Mouse (Mus musculus): ENCODE results near the gene Prune2. TPM values are rescaled to one million over a fixed set of nuclear protein-coding genes. Genes with fewer than 3 reads are reported as not detected.
A peak's percentile ranks its signal among the peaks of the same experiment; 100 is the strongest.

The Prune2 gene
- polyA plus RNA-seq, 1 experiment from 2014 or later: 8.4 TPM

DNA sequence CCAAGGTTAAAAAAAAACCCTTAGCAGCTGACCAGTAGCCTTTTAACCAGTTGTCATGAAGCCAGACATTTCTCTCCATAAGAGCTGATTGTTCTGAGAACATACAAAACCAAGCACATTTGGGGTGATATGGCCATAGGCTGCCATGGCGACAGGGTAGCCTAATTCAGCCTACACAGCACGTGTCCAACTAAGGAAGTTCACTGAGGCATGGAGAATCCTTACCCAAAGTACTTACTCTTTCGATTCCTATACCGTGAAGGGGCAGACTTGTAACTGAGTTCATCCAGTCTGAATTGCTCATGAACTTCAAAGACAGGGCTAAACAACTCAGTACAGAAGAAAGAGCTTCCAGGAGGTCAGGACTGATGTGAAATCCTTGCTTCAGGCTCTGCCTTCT, 299.6 kb downstream of the Prune2 start:
- 0 out of 2 replicates have a peak, but pooled peaks cover 3% of the 10 kb centered on the region for H3K4me1 ChIP-seq (replicated peaks)
- 23% methylated on average over 4 of the region's 4 CpGs for WGBS
- no peak; the same call in 1 of the 2 replicates for ATAC-seq (ENCODE audit: low read depth)
- no peak overlapping the region for H3K27ac ChIP-seq (replicated peaks)
- H3K9me3 ChIP-seq: no peaks in the 10 kb centered on the region
- H3K36me3 ChIP-seq: no peaks in the 10 kb centered on the region
- no peak overlapping the region for H3K9ac ChIP-seq
- H3K4me2 ChIP-seq: no peak overlapping the region
- no peaks in the 10 kb centered on the region for H3K27me3 ChIP-seq
- no peak overlapping the region for H3K4me3 ChIP-seq

DNA sequence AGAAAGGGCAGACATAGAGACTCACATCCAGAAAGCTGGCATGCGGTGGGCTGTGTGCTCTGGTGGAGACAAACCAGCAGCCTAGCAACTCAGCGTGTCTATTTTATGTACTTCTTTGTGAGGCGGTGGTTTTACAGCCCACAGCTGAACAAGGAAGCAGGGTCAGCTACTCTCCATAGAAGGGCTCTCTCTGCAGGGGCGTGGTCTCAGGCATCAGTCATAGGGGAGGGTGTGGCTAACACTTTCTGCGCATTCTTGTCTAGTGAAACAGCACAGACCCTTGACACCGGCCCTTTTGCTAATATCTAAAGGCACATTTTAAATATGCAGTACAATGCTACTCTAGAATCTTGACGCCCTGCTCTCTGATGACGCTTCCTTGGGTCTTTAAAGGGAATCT, 300.5 kb downstream of the Prune2 start:
- no peak for ATAC-seq (ENCODE audit: low read depth)
- Histone ChIP-seq H3K4me3 (no peak overlapping the region), H3K9me3 (no peaks in the 10 kb centered on the region), H3K27me3 (no peaks in the 10 kb centered on the region), H3K4me2 (no peak overlapping the region), H3K9ac (no peak overlapping the region), H3K27ac (replicated peaks) (no peak overlapping the region), H3K4me1 (replicated peaks) (0 out of 2 replicates have a peak, but pooled peaks cover 3% of the 10 kb centered on the region), H3K36me3 (no peaks in the 10 kb centered on the region)
- 50% methylated on average over 8 of the region's 8 CpGs for WGBS

DNA sequence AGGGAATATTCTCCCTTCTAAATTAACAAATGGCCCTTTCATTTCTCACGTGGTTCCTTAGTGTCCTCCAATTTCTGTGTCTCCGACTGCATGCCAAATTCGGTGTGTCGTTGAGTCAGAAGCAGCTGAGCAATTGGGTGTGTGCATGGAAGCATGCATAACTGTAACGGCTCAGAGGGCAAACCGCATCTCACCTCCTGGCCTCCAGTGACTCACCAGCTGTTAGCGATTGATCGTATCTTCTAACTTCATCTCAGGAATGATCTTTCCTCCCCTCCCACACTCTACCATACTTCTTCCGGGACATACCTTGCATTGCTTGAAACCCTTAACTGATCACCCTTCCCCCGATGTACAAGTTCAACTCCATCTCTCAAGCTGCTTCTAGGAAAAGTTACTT, 300.9 kb downstream of the Prune2 start:
- no peak for ATAC-seq (ENCODE audit: low read depth)
- no peaks in the 10 kb centered on the region for H3K27me3 ChIP-seq
- H3K9ac ChIP-seq: no peak overlapping the region
- H3K9me3 ChIP-seq: no peaks in the 10 kb centered on the region
- H3K27ac ChIP-seq (replicated peaks): no peak overlapping the region
- H3K4me2 ChIP-seq: no peak overlapping the region
- 76% methylated on average over 10 of the region's 10 CpGs for WGBS
- no peaks in the 10 kb centered on the region for H3K36me3 ChIP-seq
- H3K4me1 ChIP-seq (replicated peaks): 0 out of 2 replicates have a peak, but pooled peaks cover 3% of the 10 kb centered on the region
- no peak overlapping the region for H3K4me3 ChIP-seq

DNA sequence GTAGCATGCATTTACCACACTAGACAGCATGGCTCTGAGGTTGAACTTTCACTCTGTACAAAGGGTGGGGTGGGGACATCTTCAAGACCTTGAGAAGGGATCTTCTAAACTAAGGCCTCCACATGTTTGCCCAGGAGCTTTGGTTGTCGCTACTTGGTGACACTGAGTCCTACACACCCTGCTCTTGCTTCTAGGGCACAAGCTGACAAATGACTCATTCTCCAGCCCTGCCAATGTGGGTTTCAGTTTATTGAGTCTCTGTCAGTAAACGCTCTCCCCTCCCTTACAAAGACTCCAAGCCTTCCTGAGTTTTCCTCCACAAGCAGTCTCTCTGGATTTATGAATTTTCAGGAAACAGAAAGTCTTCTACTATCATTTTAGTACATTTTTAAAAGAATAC, 307.3 kb downstream of the Prune2 start:
- no peak for ATAC-seq (ENCODE audit: low read depth)
- Histone ChIP-seq H3K4me1 (replicated peaks) (no peaks in the 10 kb centered on the region), H3K27ac (replicated peaks) (no peak overlapping the region), H3K4me2 (no peak overlapping the region), H3K9me3 (no peaks in the 10 kb centered on the region), H3K36me3 (no peaks in the 10 kb centered on the region), H3K9ac (no peak overlapping the region), H3K4me3 (no peak overlapping the region), H3K27me3 (no peaks in the 10 kb centered on the region)
- WGBS: 90% methylated on average over 2 of the region's 2 CpGs

- H3K4me3 ChIP-seq: no peak overlapping the region
- 93% methylated on average over 13 of the region's 13 CpGs for WGBS
- no peaks in the 10 kb centered on the region for H3K27me3 ChIP-seq
- no peak overlapping the region for H3K9ac ChIP-seq
- no peaks in the 10 kb centered on the region for H3K36me3 ChIP-seq
- ATAC-seq (ENCODE audit: low read depth): no peak
- H3K4me2 ChIP-seq: no peak overlapping the region
- H3K4me1 ChIP-seq (replicated peaks): no peaks in the 10 kb centered on the region
- H3K27ac ChIP-seq (replicated peaks): no peak overlapping the region
- H3K9me3 ChIP-seq: 0 out of 2 replicates have a peak, but pooled peaks cover 3% of the 10 kb centered on the region
Measured at GRCm38 (mm10) chr19:17263679-17264370, 307.9 kb downstream of the Prune2 start.

DNA sequence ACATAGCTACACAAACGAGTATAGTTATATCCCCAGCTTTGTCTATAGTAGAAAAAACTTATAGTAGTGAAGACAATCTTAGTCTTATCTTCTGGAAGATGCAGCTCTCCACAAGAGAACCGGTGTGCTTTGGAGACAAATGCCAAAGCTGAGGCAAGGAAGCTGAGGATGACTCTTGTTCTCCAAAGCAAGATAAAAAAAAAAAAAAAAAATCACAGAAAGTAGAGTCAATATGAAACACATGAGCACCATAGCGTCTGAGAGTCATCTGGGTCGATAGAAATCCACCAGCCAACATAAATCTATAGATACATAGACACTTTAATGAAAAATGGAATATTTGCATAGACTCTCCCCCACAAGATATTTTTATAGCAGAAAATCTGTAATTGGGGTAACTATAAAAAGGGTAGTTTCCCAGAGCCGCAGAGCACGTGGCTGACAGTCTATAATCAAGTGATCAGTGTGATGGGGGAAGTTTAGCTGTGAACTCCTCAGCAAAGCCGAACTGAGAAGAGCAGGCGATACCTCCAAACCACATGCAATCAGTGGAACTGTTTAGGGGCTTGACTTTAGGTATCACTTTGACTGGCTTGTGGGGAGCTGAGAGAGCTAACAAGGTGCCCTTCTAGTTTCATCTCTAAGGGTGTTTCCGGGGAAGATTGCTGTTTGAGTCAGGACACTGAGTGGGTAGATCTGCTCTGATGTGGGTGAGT, 308.7 kb downstream of the Prune2 start:
- H3K4me2 ChIP-seq: no peak overlapping the region
- 92% methylated on average over 9 of the region's 9 CpGs for WGBS
- no peak for ATAC-seq (ENCODE audit: low read depth)

GRCm38 (mm10) chr19:17268669-17269068, 312.8 kb downstream of the Prune2 start:
- H3K27ac ChIP-seq (replicated peaks): no peak overlapping the region
- peaks cover 7% of the 10 kb centered on the region; the same call in 1 of the 2 replicates for H3K4me1 ChIP-seq (replicated peaks)
- no peak for ATAC-seq (ENCODE audit: low read depth)
- H3K27me3 ChIP-seq: no peaks in the 10 kb centered on the region
- 0 out of 2 replicates have a peak, but pooled peaks cover 3% of the 10 kb centered on the region for H3K9me3 ChIP-seq
- H3K4me3 ChIP-seq: no peak overlapping the region
- WGBS: 88% methylated on average over 4 of the region's 4 CpGs
- H3K9ac ChIP-seq: no peak overlapping the region
- no peaks in the 10 kb centered on the region for H3K36me3 ChIP-seq
- no peak overlapping the region for H3K4me2 ChIP-seq

More for the DNA sequence above, 308.7 kb downstream of the Prune2 start:
- H3K9ac ChIP-seq: no peak overlapping the region
- no peaks in the 10 kb centered on the region for H3K4me1 ChIP-seq (replicated peaks)
- H3K27ac ChIP-seq (replicated peaks): no peak overlapping the region
- H3K36me3 ChIP-seq: no peaks in the 10 kb centered on the region
- H3K27me3 ChIP-seq: no peaks in the 10 kb centered on the region
- no peak overlapping the region for H3K4me3 ChIP-seq
- H3K9me3 ChIP-seq: 0 out of 2 replicates have a peak, but pooled peaks cover 3% of the 10 kb centered on the region

DNA sequence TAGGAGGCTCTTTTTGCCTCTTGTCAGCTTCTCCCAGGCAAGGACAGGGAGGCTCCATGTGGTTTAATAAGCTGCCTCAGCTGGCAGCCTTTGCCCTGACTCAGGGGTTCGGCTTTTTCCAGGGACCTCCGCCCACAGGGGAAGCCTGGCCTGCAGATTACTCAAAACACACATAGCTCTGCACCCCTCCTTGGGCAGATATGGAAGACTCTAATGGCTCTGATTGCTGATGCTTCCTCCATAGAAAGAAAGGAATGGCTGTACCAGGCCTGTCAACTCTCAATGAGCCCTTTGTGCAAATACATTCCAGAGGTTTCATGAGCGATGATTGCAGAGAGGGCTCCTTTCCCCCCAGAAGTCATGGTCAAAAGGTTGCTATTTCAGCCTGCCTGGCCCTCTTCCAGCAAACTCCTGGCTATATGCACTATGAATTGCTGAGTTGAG, 315.3 kb downstream of the Prune2 start:
- H3K27me3 ChIP-seq: no peaks in the 10 kb centered on the region
- H3K4me2 ChIP-seq: no peak overlapping the region
- 0 out of 2 replicates have a peak, but pooled peaks cover 3% of the 10 kb centered on the region for H3K9me3 ChIP-seq
- H3K4me1 ChIP-seq (replicated peaks): peaks cover 7% of the 10 kb centered on the region; the same call in 1 of the 2 replicates
- no peak overlapping the region for H3K4me3 ChIP-seq
- ATAC-seq (ENCODE audit: low read depth): peak; percentile 32
- H3K9ac ChIP-seq: 0 out of 2 replicates have a peak overlapping the region, but pooled peaks have one; percentile 13
- no peaks in the 10 kb centered on the region for H3K36me3 ChIP-seq
- H3K27ac ChIP-seq (replicated peaks): no peak overlapping the region; the same call in 1 of the 2 replicates
- 25% methylated on average over 3 of the region's 3 CpGs for WGBS

DNA sequence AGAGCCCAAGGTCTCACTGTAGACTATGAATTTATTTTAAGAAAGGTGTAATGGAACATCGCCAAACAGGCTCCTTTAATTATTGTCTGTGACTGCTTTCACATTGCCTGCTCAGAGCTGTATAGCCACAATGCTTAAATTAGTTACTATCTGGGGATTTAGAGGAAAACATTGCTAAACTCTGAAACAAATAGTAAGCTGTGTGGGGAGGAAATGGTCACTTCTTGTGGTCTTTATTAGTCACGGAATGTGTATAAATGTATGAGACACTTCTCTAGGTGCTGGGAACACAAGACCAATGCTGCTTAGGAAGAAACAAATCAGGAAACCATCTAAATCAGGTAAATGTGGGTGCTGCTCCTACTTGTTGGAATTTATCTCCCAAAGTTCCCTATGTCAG, 317.1 kb downstream of the Prune2 start:
- 0 out of 2 replicates have a peak, but pooled peaks cover 3% of the 10 kb centered on the region for H3K9me3 ChIP-seq
- H3K27me3 ChIP-seq: no peaks in the 10 kb centered on the region
- no peaks in the 10 kb centered on the region for H3K36me3 ChIP-seq
- no peak overlapping the region for H3K4me2 ChIP-seq
- no peak overlapping the region for H3K9ac ChIP-seq
- H3K4me3 ChIP-seq: no peak overlapping the region
- peaks cover 7% of the 10 kb centered on the region; the same call in 1 of the 2 replicates for H3K4me1 ChIP-seq (replicated peaks)
- no peak overlapping the region for H3K27ac ChIP-seq (replicated peaks)
- 89% methylated on average over 2 of the region's 2 CpGs for WGBS
- ATAC-seq (ENCODE audit: low read depth): no peak

Other genes starting within 250 kb of the Prune2 start
- 6.0 and 7.0 TPM in 2 replicates for gene Vps13a, start 175.2 kb upstream of the Prune2 start, polyA plus RNA-seq (2015; fragmentation: Nextera tagmentation; extraction: Ambion mirVana)
- gene Foxb2, start 82.3 kb upstream of the Prune2 start, polyA plus RNA-seq (2015; fragmentation: Nextera tagmentation; extraction: Ambion mirVana): not detected in 2 replicates